Mouse (Mus musculus): Measurements from ENCODE around the gene Cdc6. TPM values are rescaled to one million over a fixed set of nuclear protein-coding genes. Genes with fewer than 3 reads are reported as not detected.
"Not testable (repeated sequence)": the region's sequence is repeated elsewhere in the genome, so short reads cannot be mapped to it uniquely, and the experiment has no call there.

Cdc6 gene
- polyA plus RNA-seq, 1 experiment from 2014 or later, result 39.1 TPM

DNA sequence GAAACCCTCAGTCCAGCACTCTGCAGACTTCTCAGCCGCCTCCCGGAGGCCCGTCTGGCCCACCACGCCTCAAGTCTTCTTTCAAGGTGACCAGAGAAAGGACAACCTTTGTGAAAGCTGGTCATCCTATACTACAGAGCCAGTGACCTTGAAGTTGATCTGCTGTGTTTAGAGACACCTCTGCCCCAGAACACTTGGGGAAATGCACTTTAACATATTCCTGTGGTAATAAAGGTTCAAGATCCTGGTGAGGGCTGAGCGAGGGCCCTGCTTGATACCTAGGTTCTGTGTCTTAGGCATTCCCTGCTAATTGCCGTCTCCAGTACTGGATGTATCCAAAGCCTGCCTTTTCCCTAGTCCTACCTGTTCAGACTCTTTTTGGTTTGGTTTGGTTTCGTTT, 19.0 kb downstream of the Cdc6 start:
- H3K4me1 ChIP-seq, result peaks cover 99% of the 10 kb centered on the region
- ATAC-seq (replicated peaks; ENCODE audit: low FRiP score), result no peak
- H3K27me3 ChIP-seq, result no peaks in the 10 kb centered on the region
- H3K4me3 ChIP-seq (replicated peaks), result no peak overlapping the region
- H3K9me3 ChIP-seq (replicated peaks), result no peaks in the 10 kb centered on the region
- H3K4me2 ChIP-seq, result peak overlapping the region; percentile 27; the same call in 1 of the 2 replicates
- H3K36me3 ChIP-seq, result peaks cover 5% of the 10 kb centered on the region; the same call in 1 of the 2 replicates
- no peak overlapping the region; the same call in 1 of the 2 replicates for H3K9ac ChIP-seq
- peak overlapping the region; percentile 89 for H3K27ac ChIP-seq
- 71% methylated on average over 7 of the region's 7 CpGs for WGBS

DNA sequence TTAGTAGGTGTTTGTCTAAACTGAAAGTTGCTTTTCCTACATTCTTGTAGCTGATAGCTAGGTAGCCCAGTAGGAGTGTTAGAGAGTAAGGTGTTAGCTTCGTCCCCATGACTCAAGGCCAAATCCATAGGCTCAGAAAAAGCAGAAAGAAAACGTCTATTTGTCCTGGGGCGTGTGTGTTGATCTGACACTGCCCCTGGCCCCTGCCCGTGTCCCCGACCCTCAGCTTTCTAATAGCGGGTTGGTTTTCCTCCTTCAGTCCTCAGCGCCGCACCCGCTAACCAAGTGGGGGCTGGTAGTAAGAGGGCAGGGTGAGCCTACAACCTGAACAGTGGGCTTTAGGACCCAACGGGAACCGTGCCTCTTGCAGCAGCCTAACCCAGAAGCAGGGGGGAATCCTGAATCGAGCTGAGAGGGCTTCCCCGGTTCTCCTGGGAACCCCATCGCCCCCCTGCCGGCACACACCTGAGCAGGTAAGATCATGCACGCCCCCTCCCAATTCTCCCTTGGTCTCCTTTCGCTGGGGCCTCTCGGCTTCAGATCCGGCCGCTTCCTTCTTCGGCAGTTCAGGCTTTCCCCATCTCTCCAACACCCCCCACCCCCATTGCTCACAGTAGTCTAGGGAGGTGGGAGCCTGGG, 20.0 kb downstream of the Cdc6 start, which contains the start of gene Rara:
TSS of gene Rara (plus strand) at position 381 of the 639 bp plus-strand sequence.
- ATAC-seq (replicated peaks; ENCODE audit: low FRiP score), result no peak
- Histone ChIP-seq H3K9ac (peak within 1 kb of the TSS; percentile 62), H3K27ac (peak within 1 kb of the TSS; percentile 89), H3K4me2 (peak within 1 kb of the TSS; percentile 87), H3K36me3 (no peaks in the 10 kb centered on the region), H3K9me3 (replicated peaks) (no peaks in the 10 kb centered on the region), H3K4me1 (peaks cover 100% of the 10 kb centered on the region), H3K27me3 (no peaks in the 10 kb centered on the region), H3K4me3 (replicated peaks) (peak within 1 kb of the TSS; percentile 59)
- WGBS, result 10% methylated on average over 21 of the region's 21 CpGs

DNA sequence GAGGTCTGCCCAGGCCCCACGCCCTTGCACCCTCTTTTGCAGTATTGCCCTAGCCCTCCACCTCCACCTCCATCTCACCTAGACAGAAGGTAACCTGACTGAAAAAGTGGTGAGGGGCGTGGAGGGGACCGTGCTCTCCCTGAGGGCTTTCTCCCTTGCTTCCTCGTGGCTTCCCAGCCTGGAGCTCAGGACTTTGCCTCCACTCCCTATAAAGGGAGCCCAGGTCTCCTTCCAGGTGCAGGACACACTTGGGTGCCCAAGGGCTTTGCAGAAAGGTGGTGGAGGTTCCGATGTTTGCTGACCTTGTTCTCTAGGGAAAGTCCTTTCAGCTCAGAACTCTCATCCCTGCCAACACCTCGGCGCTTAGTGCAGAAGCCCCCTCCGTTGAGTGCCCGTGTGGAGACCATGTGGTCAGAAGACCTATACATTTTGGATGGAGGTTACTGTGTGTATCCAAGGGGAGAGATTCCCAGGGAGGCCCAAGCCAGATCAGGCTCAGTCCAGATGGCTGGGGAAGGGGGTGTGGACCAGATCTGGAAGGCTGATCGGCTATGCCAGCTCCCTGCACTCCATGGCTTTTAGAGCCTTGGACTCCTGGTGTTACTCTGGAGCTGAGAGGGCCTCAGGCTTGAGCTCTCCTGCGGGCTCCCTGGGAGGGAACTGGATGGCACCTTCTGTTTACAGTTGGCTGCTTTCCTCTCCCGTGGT, 20.7 kb downstream of the Cdc6 start:
- ATAC-seq (replicated peaks; ENCODE audit: low FRiP score), result no peak
- H3K4me2 ChIP-seq, result peak overlapping the region; percentile 87
- H3K4me1 ChIP-seq, result peaks cover 100% of the 10 kb centered on the region
- peak overlapping the region; percentile 59 for H3K4me3 ChIP-seq (replicated peaks)
- H3K9me3 ChIP-seq (replicated peaks), result no peaks in the 10 kb centered on the region
- 9% methylated on average over 12 of the region's 12 CpGs for WGBS
- no peaks in the 10 kb centered on the region for H3K27me3 ChIP-seq
- no peaks in the 10 kb centered on the region for H3K36me3 ChIP-seq
- H3K27ac ChIP-seq, result peak overlapping the region; percentile 78
- peak overlapping the region; percentile 62 for H3K9ac ChIP-seq

DNA sequence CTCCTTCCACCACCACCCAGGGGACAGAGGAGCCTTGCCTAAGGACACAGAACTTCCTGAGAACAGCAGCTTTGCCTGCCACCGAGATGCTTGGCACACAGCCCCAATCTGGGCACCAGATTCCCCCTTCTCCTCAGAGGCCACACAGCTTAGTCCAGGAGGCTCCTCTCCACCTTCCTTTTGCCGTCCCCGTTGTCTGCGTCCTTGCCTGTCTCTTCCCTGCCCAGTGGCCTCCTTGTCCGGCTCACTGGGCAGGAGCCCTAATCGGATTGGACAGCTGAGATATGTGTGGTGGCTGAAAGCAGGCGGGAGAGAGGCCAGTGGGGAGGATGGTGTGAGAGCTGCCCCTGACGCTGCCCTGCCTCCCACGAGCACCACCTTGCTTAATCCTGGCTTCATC, 21.9 kb downstream of the Cdc6 start:
- under 1% methylated on average over 9 of the region's 9 CpGs for WGBS
- Histone ChIP-seq H3K9me3 (replicated peaks) (no peaks in the 10 kb centered on the region), H3K27me3 (no peaks in the 10 kb centered on the region), H3K36me3 (no peaks in the 10 kb centered on the region), H3K4me3 (replicated peaks) (peak overlapping the region; percentile 2; the same call in 1 of the 2 replicates), H3K4me1 (peaks cover 98% of the 10 kb centered on the region), H3K27ac (peak overlapping the region; percentile 78), H3K9ac (0 out of 2 replicates have a peak overlapping the region, but pooled peaks have one; percentile 22), H3K4me2 (peak overlapping the region; percentile 87)
- ATAC-seq (replicated peaks; ENCODE audit: low FRiP score), result no peak

DNA sequence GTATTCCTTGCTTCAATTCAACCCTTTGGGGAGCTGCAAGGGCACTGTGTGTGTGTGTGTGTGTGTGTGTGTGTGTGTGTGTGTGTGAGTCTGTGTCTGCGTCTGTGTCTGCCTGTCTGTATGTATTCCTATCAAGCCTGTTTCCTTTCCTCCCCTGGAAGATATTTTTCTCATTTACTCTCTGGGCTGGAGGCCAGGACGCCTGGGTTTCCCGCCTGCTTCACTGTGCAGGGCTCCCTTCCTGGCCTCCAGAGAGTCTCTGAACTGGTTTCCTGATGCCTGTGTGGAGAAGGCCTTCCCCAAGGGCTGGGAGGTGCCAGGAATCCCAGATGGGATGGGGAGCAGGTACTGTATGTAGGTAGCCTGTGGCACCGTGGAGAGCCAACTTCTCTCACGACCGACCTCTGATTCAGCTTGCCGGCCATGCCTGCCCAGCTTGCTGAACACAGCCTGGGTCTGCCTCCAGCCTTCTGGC, 22.6 kb downstream of the Cdc6 start:
- H3K9ac ChIP-seq, result peak overlapping the region; percentile 22; the same call in 1 of the 2 replicates

DNA sequence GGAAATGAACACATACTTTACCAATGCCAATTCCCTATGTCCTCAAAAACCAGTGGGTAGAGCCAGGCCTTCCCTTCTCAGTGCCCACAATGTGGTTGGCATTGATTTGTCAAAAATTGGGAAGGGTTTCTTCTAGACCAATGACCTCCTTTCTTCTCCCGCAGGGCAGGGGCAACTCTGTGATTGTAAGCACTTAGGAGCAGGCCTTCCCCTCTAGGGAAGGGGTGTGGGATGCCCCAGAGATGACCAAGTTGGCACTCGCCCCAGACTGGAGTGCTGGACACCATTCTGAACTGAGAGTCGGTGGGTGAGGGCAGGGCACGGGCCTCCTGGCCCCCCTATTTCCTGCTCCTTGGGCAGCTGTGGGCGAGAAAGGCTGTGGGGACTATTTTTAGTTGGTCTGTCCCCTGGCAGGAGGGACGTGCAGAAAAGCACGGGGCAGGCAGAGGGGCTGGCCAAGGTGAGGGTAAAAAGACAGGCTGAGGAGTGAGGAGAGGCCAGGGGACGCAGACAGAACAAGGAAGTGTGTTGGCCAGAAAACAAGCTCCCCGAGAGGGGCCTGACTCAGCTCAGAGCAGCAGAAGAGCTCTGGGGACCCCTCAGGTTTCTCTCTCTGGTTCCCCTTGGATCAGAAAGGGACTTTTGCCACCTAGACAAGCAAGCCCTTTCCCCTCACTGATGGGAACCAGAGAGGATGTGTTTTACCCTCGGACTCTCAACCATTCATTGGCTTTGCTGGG, 23.3 kb downstream of the Cdc6 start:
- H3K9ac ChIP-seq, result peak overlapping the region; percentile 22; the same call in 1 of the 2 replicates
- no peaks in the 10 kb centered on the region for H3K27me3 ChIP-seq
- WGBS, result 33% methylated on average over 10 of the region's 10 CpGs
- peak overlapping the region; percentile 78 for H3K27ac ChIP-seq
- peaks cover 96% of the 10 kb centered on the region for H3K4me1 ChIP-seq
- no peaks in the 10 kb centered on the region for H3K36me3 ChIP-seq
- ATAC-seq (replicated peaks; ENCODE audit: low FRiP score), result no peak
- H3K4me2 ChIP-seq, result 0 out of 2 replicates have a peak overlapping the region, but pooled peaks have one; percentile 15
- H3K9me3 ChIP-seq (replicated peaks), result no peaks in the 10 kb centered on the region
- no peak overlapping the region for H3K4me3 ChIP-seq (replicated peaks)

More for the DNA sequence above, 22.6 kb downstream of the Cdc6 start:
- Histone ChIP-seq H3K4me1 (peaks cover 97% of the 10 kb centered on the region), H3K9me3 (replicated peaks) (no peaks in the 10 kb centered on the region), H3K4me3 (replicated peaks) (peak overlapping the region; percentile 2; the same call in 1 of the 2 replicates), H3K36me3 (no peaks in the 10 kb centered on the region), H3K4me2 (peak overlapping the region; percentile 87), H3K27ac (peak overlapping the region; percentile 78), H3K27me3 (no peaks in the 10 kb centered on the region)
- ATAC-seq (replicated peaks; ENCODE audit: low FRiP score), result no peak
- 49% methylated on average over 7 of the region's 7 CpGs for WGBS

DNA sequence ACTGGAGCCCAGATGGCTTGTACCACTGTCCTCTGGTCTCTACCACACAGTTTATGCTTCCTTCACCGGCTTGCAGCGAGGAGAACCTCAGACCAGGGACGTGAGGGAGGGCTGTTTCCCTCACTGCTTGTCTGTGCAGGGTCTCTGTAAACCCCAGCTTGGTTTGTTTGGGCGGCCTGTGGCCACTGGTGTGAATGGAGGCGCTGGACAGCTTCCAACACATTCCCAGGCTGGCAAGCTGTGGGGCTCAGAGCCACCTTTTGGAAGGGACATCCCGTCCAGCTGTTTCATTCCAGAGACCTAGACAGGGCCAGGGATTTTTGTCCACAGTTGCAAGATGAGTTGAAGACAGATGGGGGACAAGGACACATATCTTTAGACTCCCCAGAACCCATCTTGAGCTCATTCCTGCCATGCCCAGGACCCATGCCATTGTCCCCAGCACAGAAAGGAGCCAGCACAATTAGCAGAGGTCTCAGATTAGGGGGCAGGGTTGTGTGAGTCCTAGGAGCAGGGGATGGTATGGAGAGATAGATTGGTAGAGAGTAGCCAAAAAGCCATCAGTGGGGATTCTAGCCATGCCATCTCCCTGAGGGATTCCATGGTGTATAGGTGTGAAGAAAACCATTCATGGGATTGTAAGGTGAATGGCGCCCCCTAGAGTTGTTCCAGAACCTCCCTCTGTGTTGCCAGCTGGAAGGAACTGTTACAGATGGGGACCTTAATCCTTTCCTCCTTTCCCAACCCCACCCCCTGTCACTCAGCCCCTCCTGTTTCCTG, 24.1 kb downstream of the Cdc6 start:
- peak overlapping the region; percentile 50; the same call in 1 of the 2 replicates for H3K4me2 ChIP-seq
- H3K4me3 ChIP-seq (replicated peaks), result no peak overlapping the region
- 20% methylated on average over 7 of the region's 7 CpGs for WGBS

DNA sequence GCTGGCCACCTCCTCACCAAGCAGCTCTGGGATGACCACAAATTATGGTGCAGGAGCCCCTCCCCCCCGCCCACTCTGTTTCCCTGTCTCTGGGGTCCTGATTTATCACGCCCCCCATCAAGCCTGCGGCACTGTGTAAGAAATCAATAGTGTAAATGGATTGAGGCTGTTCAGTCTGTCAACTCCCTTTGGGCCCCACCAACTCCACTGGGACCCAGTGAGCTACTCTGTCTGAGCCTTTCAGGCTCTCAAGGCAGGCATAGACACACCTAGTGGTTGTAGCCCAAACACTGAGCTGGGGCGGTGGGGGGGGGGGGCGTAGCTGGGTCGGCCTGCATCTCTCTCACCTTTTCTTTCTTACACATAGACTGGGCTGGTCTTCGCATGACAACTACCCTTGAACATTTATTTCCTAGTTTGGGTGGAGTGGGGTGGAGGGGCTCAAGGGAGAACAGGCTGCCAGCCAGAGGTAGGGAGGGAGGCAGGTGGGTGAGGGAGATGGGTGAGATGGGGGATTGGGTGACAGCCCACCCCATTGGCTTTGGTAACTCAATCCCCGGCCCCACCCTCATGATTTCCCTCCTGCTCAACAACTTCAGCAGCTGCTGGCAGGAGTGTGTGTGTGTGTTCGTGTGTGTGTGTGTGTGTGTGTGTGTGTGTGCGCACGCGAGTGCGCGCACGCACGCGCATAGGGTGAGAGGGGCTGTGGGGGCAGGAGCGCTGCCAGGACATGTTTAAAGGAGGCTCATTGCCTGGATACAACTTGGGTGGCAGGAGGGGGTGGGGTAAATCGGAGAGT, 24.9 kb downstream of the Cdc6 start:
- WGBS, result 9% methylated on average over 19 of the region's 19 CpGs
- Histone ChIP-seq H3K9ac (no peak overlapping the region), H3K4me1 (peaks cover 96% of the 10 kb centered on the region), H3K27ac (peak overlapping the region; percentile 78), H3K4me3 (replicated peaks) (peak overlapping the region; percentile 0; the same call in 1 of the 2 replicates), H3K9me3 (replicated peaks) (no peaks in the 10 kb centered on the region), H3K27me3 (no peaks in the 10 kb centered on the region), H3K36me3 (no peaks in the 10 kb centered on the region), H3K4me2 (peak overlapping the region; percentile 50)
- ATAC-seq (replicated peaks; ENCODE audit: low FRiP score), result peak; percentile 10; the same call in 1 of the 2 replicates

More for the DNA sequence above, 24.1 kb downstream of the Cdc6 start:
- H3K27ac ChIP-seq, result peak overlapping the region; percentile 78
- H3K27me3 ChIP-seq, result no peaks in the 10 kb centered on the region
- peaks cover 96% of the 10 kb centered on the region for H3K4me1 ChIP-seq
- no peaks in the 10 kb centered on the region for H3K9me3 ChIP-seq (replicated peaks)
- peak overlapping the region; percentile 8; the same call in 1 of the 2 replicates for H3K9ac ChIP-seq
- no peaks in the 10 kb centered on the region for H3K36me3 ChIP-seq
- ATAC-seq (replicated peaks; ENCODE audit: low FRiP score), result no peak

DNA sequence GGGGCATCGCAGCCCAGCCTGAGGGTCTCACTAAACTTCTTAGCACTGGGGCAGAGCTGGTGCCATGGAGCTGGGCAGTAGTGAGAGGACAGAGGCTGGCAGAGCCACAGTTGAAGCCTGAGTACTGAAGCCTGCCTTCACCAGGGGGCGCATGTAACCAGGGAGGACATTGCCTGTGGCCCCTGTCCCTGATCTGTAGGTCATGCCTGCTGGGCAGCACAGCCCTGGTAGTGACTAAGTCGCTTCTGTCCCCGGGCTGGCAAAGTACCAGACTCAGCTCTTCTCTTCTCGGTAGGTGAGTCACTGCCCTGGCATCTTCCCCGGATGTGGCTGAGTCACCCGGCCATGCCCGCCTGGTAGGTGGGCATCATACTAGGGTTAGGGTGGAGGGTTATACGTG, 25.6 kb downstream of the Cdc6 start:
- H3K9ac ChIP-seq, result no peak overlapping the region

DNA sequence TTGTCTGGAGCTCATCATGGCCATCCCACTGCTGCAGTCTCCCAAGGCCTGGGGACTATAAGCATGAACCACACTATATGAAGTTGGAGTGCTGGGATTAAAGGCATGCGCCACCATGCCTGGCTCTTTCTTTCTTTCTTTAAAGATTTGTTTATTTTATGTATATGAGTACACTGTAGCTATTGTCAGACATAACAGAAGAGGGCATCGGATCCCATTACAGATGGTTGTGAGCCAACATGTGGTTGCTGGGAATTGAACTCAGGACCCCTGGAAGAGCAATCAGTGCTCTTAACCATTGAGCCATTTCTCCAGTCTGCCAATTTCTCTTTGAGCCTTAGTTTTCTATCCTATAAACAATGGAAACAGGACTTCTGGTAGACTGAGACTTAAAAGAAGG, 26.2 kb downstream of the Cdc6 start:
- 91% methylated on average over 2 of the region's 2 CpGs for WGBS
- ATAC-seq (replicated peaks; ENCODE audit: low FRiP score); H3K9me3 ChIP-seq (replicated peaks); H3K27me3 ChIP-seq; H3K9ac ChIP-seq; H3K4me2 ChIP-seq; H3K4me3 ChIP-seq (replicated peaks); H3K36me3 ChIP-seq: not testable (repeated sequence)
- H3K27ac ChIP-seq, result peak overlapping the region; percentile 78; the same call in 1 of the 2 replicates
- H3K4me1 ChIP-seq, result peaks cover 91% of the 10 kb centered on the region

More for the DNA sequence above, 25.6 kb downstream of the Cdc6 start:
- H3K4me2 ChIP-seq, result peak overlapping the region; percentile 50
- peak overlapping the region; percentile 0; the same call in 1 of the 2 replicates for H3K4me3 ChIP-seq (replicated peaks)
- peak overlapping the region; percentile 78 for H3K27ac ChIP-seq
- H3K27me3 ChIP-seq, result no peaks in the 10 kb centered on the region
- no peaks in the 10 kb centered on the region for H3K9me3 ChIP-seq (replicated peaks)
- H3K4me1 ChIP-seq, result peaks cover 91% of the 10 kb centered on the region
- H3K36me3 ChIP-seq, result no peaks in the 10 kb centered on the region
- 35% methylated on average over 9 of the region's 9 CpGs for WGBS
- no peak for ATAC-seq (replicated peaks; ENCODE audit: low FRiP score)
